Mouse (Mus musculus) forebrain, embryonic 10.5 days (tissue): ENCODE data around the gene Ssh3. TPM values are rescaled to one million over a fixed set of nuclear protein-coding genes. Genes with fewer than 3 reads are reported as not detected.

Experiments
- DNase-seq: peaks from one replicate; pipeline ENCODE4 v3.0.0-alpha.2; 2017; ENCODE audit warnings: low spot score; ENCODE audit errors: extremely low spot score
- H3K27ac ChIP-seq: fragments of 300-500 bp; sonication (generic); 2 replicates; pipeline ENCODE4 v1.5.1; 2016; ENCODE audit warnings: mild to moderate bottlenecking
- H3K27me3 ChIP-seq: fragments of 300-500 bp; sonication (generic); 2 replicates; pipeline ENCODE4 v1.6.1; 2016; ENCODE audit warnings: mild to moderate bottlenecking; ENCODE audit not compliant: poor library complexity, severe bottlenecking
- H3K36me3 ChIP-seq: fragments of 300-500 bp; sonication (generic); replicated peaks from 2 replicates; pipeline ENCODE4 v1.6.1; 2016; ENCODE audit warnings: mild to moderate bottlenecking, moderate library complexity
- H3K4me1 ChIP-seq: fragments of 300-500 bp; sonication (generic); 2 replicates; pipeline ENCODE4 v1.6.1; 2016
- H3K4me3 ChIP-seq: fragments of 300-500 bp; sonication (generic); 2 replicates; pipeline ENCODE4 v1.5.1; 2016; ENCODE audit warnings: mild to moderate bottlenecking, moderate library complexity
- H3K9me3 ChIP-seq: fragments of 300-500 bp; sonication (generic); 2 replicates; pipeline ENCODE4 v1.6.1; 2016; ENCODE audit warnings: mild to moderate bottlenecking, moderate library complexity
- WGBS: fragments of 180-500 bp; shearing (Covaris S2); methylation state at CpG from one replicate; pipeline ENCODE4 v1.1.7; 2016; 5-methylcytosine and 5-hydroxymethylcytosine counted together
- polyA plus RNA-seq: library from polyadenylated mRNA; unstranded; fragments of >200 nt; fragmentation: Nextera tagmentation; extraction: Ambion mirVana; gene quantifications from 2 replicates; pipeline ENCODE4 v1.2.1, GENCODE M21; 2016

The Ssh3 gene
- 3.1 and 3.6 TPM in 2 replicates for polyA plus RNA-seq

DNA sequence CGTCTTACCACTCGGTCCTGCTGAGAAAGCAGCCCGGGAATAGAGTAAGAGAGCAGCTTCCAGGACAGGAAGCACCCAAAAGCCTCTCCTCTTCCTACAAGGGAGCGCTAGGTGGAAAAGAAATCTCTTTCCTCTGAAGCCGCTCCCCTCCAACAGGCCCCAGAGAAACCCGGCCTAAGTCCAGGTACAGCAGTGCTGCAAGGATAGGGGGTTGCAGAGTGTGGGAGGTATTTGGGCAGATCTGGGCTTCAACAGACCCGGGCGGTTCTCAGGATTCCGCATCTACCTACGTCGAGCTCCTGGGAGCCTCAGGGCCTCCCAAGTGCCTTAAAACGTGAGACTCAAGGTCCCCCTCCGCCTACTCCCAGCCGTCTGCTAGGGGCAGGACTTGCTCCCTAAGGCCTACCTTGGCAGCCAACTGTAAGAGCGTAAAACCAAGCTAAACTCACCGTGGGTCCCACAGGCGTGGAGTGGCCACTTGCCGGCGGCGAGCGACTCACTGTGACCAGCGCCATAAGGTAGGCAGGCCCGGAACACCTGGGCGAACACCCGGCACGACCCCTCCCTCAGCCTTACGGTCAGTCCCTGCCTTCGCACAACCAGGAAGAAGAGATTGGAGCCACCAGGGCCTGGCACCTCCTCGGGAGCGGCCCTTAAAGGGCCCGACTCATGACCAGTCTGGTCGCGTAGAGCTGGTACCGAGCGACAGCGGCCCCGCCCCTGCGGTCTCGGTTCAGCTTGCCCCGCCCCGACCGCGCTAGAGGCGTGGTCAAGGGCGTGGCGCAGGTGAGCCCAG is at the start of gene Ssh3:
Ssh3 (minus strand) TSS at position 615 of the 796 bp plus-strand sequence.
- no peak for DNase-seq
- 4% methylated on average over 46 of the region's 46 CpGs for WGBS
- peaks cover 61% of the 10 kb centered on the region for H3K27me3 ChIP-seq
- peaks cover 11% of the 10 kb centered on the region for H3K4me1 ChIP-seq
- H3K27ac ChIP-seq = 0 out of 2 replicates have a peak within 1 kb of the TSS, but pooled peaks have one; percentile 9
- no peaks in the 10 kb centered on the region for H3K9me3 ChIP-seq
- peak within 1 kb of the TSS; percentile 54 for H3K4me3 ChIP-seq
- peaks cover 12% of the 10 kb centered on the region; the same call in 1 of the 2 replicates for H3K36me3 ChIP-seq

DNA sequence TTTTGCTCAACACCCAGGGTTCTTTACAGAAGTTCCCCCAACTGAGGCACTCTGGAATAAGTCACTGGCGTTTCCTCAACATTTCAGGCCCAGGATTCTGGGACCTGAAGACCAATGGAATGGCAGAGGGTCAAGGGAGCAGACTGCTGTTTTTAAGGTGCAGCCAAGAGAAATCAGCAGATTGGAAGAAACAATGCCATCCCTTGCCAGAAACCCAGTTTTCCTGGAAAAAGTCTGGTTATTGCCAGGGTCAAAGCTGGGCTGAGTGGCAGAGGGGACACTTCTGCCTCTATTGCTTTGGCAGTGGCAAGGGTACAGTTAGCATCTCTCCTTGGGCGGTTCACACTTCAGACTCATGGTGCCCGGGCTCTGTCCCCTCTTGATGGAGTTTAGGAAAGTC is 48.2 kb upstream of the Ssh3 start:
- no peak overlapping the region for H3K27ac ChIP-seq
- H3K4me3 ChIP-seq = no peak overlapping the region
- WGBS = 89% methylated on average over 3 of the region's 3 CpGs
- no peaks in the 10 kb centered on the region for H3K27me3 ChIP-seq
- H3K36me3 ChIP-seq = peaks cover 79% of the 10 kb centered on the region
- no peaks in the 10 kb centered on the region for H3K9me3 ChIP-seq
- no peaks in the 10 kb centered on the region for H3K4me1 ChIP-seq
- no peak for DNase-seq

DNA sequence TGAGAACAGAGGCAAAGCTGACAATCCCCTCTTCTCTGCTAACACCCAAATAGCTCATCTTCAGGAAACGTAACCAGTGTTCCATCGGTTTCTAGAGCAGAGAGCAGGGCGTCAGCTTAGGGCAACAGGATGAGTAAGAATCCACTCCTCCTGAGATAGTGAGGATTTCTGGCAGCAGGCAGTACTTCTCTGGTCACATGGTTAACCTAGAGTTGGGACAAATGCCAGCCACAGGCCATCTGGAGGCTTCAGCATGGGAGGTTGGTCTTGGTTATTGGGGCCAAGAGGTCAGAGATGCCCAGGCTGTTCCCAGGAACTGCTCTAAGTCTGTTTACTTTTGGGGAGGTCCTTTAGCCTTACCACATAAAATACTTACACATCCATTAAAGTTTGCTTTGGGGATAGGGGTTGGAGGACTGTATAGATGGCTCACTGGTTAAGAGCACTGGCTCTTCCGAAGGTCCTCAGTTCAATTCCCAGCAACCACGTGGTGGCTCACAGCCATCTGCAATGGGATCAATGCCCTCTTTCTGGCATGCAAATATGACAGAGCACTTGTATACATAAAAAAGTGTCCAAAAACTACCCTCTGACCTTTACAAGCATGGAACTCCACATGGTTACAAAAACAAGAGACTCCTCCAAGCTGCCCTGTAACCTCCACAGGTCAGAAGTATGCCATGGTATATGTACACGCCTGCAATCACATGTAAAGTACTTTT is 46.4 kb upstream of the Ssh3 start:
- DNase-seq = no peak
- H3K27me3 ChIP-seq = no peaks in the 10 kb centered on the region
- H3K4me3 ChIP-seq = no peak overlapping the region
- peaks cover 62% of the 10 kb centered on the region for H3K36me3 ChIP-seq
- H3K4me1 ChIP-seq = no peaks in the 10 kb centered on the region
- 87% methylated on average over 6 of the region's 6 CpGs for WGBS
- no peaks in the 10 kb centered on the region for H3K9me3 ChIP-seq
- no peak overlapping the region for H3K27ac ChIP-seq

DNA sequence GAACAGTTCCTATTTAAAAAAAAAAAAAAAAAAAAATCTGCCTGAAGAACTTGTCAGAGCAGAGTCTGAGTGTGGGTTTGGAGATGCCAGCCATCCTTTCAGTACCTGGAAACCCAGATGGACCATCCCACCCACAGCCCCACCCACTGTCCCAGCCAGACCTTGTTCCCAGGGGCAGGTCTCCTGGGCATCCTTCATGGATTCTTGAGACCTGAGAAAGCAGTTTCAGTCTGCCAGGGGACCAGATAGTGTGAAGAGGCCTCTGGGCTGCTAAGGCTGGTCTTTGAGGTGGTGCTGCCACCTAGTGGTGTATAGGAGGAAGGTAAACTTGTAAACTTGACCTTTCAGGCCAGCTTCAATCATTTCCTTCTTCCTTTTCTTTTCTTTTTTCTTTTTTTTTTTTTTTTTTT is 40.8 kb upstream of the Ssh3 start:
- H3K36me3 ChIP-seq = peaks cover 10% of the 10 kb centered on the region
- DNase-seq = peak; percentile 59
- H3K4me3 ChIP-seq = no peak overlapping the region
- no peaks in the 10 kb centered on the region for H3K9me3 ChIP-seq
- H3K27me3 ChIP-seq = no peaks in the 10 kb centered on the region
- no peak overlapping the region for H3K27ac ChIP-seq
- peaks cover 13% of the 10 kb centered on the region for H3K4me1 ChIP-seq

DNA sequence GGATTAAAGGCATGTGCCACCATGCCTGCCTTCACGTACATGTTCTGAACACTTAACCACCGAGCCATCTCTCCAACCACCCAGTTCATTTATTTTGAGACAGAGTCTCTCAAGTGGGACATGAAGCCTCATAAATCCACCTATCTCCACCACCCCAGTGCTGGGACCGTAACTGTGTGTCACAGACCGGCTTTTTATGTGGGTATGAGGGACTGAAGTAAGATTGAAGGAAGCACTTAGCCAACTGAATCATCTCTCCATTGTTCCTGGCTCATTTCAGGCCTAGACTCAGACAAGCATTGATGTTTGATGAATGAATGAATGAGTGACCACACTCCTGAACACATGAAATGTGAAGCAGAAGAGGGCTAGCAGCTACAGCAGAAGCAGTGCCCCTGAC is 40.3 kb upstream of the Ssh3 start:
- no peak for DNase-seq
- peaks cover 8% of the 10 kb centered on the region for H3K36me3 ChIP-seq
- WGBS = 93% methylated on average over 4 of the region's 4 CpGs
- H3K27me3 ChIP-seq = no peaks in the 10 kb centered on the region
- no peak overlapping the region for H3K27ac ChIP-seq
- H3K4me3 ChIP-seq = no peak overlapping the region
- peaks cover 18% of the 10 kb centered on the region for H3K4me1 ChIP-seq
- no peaks in the 10 kb centered on the region for H3K9me3 ChIP-seq

DNA sequence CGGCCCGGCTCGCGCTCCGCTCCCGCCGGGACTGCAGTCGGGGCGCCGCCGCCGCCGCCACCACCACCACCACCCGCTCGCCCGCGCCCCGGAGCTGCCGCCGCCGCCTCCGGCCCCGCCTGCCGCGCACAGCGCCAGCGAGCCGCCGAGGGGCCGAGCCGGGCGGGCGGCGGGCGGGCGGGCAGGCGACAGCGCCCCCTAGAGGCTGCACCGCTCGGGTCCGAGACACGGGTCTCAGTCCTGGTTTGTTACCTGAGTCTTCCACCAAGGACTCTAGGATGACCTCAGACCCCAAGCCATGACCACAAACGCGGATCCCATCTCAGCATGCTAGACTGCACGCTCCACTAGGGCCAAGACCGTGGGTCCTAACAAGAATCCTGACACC is 37.2 kb upstream of the Ssh3 start, which contains the start of gene Grk2:
Grk2 (minus strand) TSS at position 33 of the 388 bp plus-strand sequence.
- Histone ChIP-seq H3K4me3 (peak within 1 kb of the TSS; percentile 95), H3K9me3 (no peaks in the 10 kb centered on the region), H3K27ac (peak within 1 kb of the TSS; percentile 93), H3K27me3 (no peaks in the 10 kb centered on the region), H3K36me3 (no peaks in the 10 kb centered on the region; the same call in 1 of the 2 replicates), H3K4me1 (peaks cover 49% of the 10 kb centered on the region)
- 2% methylated on average over 43 of the region's 46 CpGs for WGBS
- peak; percentile 75 for DNase-seq

DNA sequence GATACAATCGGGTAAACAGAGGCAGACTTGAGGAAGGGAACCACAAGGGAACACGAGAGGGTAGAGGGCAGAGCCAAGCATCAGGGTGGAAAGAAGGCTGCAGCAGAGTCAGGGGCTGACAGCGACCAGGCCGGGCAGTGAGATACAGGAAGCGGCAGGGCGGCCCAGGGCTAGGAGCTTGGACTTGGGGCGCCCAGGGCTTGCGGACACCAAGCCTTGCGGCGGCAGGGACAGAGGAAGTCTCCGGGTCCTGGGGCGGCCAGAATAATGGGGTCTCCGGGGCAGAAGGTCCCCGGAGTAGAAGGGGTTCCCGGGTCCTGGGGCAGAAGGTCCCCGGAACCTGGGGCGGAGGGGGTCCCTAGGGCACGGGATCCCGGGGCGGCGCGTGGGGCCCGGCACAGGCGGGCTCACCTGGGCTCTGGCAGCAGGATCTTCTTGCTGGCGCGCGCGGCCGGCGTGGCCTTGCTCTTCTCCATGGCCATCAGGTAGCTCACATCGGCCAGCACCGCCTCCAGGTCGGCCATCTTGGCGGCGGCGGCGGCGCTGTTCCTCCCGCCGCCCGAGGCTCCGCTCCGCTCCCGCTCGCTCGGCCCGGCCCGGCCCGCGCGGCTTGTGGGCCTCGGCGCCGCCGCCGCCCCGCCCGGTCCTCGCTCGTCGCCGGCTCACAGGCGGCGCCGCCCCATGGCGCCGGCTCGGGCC is 36.7 kb upstream of the Ssh3 start:
- WGBS = 3% methylated on average over 68 of the region's 68 CpGs
- peak overlapping the region; percentile 93 for H3K27ac ChIP-seq

DNA sequence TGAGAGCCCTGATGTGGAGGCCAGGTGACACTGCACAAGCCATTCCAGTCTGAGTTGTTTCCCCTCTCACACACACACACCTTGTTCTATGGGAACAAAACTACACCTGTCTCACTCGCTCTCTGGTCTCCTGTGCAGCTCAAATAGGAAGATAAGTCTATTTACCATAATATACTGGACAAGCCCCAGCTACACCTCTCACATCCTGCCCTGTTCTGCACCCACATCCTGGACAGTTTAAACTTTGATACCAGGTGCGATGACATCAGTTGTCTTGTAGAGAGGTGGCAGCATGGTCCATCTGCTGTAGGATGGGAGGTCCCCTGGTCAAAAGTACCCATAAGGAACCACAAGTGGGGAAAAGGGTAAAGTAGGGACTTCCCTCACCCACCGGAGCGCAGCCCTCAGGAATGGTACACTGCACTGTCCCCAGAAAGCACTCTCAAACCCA is 35.9 kb upstream of the Ssh3 start:
- Histone ChIP-seq H3K27me3 (no peaks in the 10 kb centered on the region), H3K9me3 (no peaks in the 10 kb centered on the region), H3K27ac (peak overlapping the region; percentile 93), H3K36me3 (no peaks in the 10 kb centered on the region; the same call in 1 of the 2 replicates), H3K4me3 (peak overlapping the region; percentile 95), H3K4me1 (peaks cover 62% of the 10 kb centered on the region)
- DNase-seq = no peak
- WGBS = 66% methylated on average over 4 of the region's 4 CpGs

More for the DNA sequence above, 36.7 kb upstream of the Ssh3 start:
- peak; percentile 59 for DNase-seq
- no peaks in the 10 kb centered on the region for H3K27me3 ChIP-seq
- peak overlapping the region; percentile 95 for H3K4me3 ChIP-seq
- H3K9me3 ChIP-seq = no peaks in the 10 kb centered on the region
- peaks cover 55% of the 10 kb centered on the region for H3K4me1 ChIP-seq
- H3K36me3 ChIP-seq = no peaks in the 10 kb centered on the region; the same call in 1 of the 2 replicates

DNA sequence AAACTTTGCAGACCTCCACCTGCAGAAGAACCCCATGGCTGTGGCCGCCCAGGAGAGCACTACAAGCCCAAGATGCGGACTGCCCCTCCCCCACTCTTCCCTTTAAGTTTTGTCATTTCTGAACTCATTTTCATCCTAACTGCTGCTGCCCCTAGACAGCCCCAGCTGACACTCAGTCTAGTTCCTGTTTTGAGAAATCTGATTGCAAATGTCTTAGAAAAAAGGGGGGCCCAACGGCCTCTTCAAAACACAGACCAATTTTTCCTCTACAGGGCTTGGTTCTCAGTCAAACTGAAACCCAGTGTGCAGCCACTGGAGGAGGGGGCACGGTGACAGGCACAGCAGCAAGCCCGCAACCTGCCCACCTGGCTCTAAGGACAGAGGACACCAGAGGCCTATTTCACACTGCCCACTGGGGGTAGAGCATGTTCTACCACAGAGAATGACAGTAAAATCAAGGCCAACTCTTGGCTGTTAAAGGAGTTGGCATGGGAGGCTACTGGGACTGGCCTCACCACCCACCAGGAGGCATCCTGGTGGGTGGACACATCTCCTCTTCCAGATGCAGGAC is 35.4 kb upstream of the Ssh3 start:
- Histone ChIP-seq H3K27ac (0 out of 2 replicates have a peak overlapping the region, but pooled peaks have one; percentile 93), H3K9me3 (no peaks in the 10 kb centered on the region), H3K36me3 (no peaks in the 10 kb centered on the region; the same call in 1 of the 2 replicates), H3K4me1 (peaks cover 64% of the 10 kb centered on the region), H3K27me3 (no peaks in the 10 kb centered on the region), H3K4me3 (peak overlapping the region; percentile 95)
- 80% methylated on average over 5 of the region's 5 CpGs for WGBS
- DNase-seq = no peak

DNA sequence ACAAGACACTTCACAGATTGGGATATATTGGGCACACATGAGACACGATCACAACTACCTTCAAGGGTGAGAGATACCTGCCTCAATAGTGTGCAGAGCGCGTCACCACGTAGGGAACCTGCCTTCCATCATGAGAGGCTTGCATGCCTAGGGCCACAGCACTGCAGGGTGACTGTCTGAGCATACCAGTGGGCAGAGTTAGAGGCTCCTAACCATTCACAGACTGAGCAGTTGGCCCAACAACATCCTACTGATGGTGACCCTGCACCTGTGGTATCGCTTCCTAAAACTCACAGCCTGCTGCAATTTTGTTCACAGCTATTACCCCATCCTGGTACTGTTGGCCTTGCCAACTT is 34.6 kb upstream of the Ssh3 start:
- no peaks in the 10 kb centered on the region for H3K27me3 ChIP-seq
- H3K27ac ChIP-seq = no peak overlapping the region
- DNase-seq = no peak
- no peaks in the 10 kb centered on the region; the same call in 1 of the 2 replicates for H3K36me3 ChIP-seq
- no peak overlapping the region for H3K4me3 ChIP-seq
- peaks cover 64% of the 10 kb centered on the region for H3K4me1 ChIP-seq
- H3K9me3 ChIP-seq = no peaks in the 10 kb centered on the region
- WGBS = 91% methylated on average over 5 of the region's 5 CpGs

DNA sequence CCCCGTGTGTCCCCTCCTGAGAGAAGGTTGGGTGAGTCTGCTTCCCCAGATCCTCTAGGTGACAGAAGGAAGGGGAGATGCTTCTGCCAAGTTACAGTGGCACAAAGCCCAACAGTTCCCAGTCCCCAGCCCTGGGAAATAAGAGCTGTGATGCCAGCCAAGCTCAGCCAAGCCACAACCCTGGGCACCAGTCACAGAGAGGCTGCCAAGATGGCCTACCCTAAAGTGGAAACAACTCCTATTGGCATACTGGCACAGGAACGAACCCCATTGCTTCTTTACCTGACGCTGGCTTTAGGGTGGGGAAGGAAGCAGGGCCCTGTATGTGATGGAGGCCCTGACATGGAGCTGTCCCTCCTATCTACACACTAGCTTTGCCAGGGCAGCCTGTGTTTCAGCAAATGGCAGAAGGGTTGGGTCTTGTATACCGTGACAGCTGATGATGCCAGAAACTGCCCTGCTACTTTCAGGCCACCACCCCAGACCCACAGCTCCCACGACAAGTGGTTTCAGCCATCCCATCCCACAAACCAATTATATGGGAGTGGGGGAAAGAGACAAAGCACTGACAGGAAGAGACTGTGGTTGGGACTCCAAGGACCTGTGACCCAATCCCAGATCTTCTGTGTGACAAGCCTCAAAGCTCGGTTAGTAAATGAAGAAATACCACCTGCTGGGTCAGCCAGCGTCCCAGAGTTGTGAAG is 34.1 kb upstream of the Ssh3 start:
- H3K27ac ChIP-seq = peak overlapping the region; percentile 76
- H3K36me3 ChIP-seq = peaks cover 4% of the 10 kb centered on the region
- H3K4me1 ChIP-seq = peaks cover 64% of the 10 kb centered on the region
- no peaks in the 10 kb centered on the region for H3K27me3 ChIP-seq
- DNase-seq = no peak
- H3K4me3 ChIP-seq = peak overlapping the region; percentile 25
- WGBS = 82% methylated on average over 7 of the region's 7 CpGs
- H3K9me3 ChIP-seq = no peaks in the 10 kb centered on the region
